Mouse (Mus musculus) neutrophil, adult 5-6 weeks (primary cell): ENCODE data around the gene Aldh9a1. TPM values are rescaled to one million over a fixed set of nuclear protein-coding genes. Genes with fewer than 3 reads are reported as not detected.

Experiments
- ATAC-seq: fragments of 151-379, 151-347 bp; 2 replicates; pipeline ENCODE4 v1.8.0; 2017; ENCODE audit warnings: mild to moderate bottlenecking, moderate TSS enrichment; ENCODE audit not compliant: insufficient number of reproducible peaks, poor library complexity, low FRiP score, severe bottlenecking; ENCODE audit errors: extremely low read depth
- total RNA-seq: library from RNA; stranded (forward); fragments of 200-1000 nt; gene quantifications from 2 replicates; pipeline ENCODE4 v1.2.3, GENCODE M21; 2017

The Aldh9a1 gene
- total RNA-seq, 1 experiment from 2014 or later = 14.0 TPM

GRCm38 (mm10) chr1:167381050-167382015, 31.5 kb downstream of the Aldh9a1 start:
- no peak for ATAC-seq

GRCm38 (mm10) chr1:167382316-167382715, 32.5 kb downstream of the Aldh9a1 start:
- no peak for ATAC-seq

DNA sequence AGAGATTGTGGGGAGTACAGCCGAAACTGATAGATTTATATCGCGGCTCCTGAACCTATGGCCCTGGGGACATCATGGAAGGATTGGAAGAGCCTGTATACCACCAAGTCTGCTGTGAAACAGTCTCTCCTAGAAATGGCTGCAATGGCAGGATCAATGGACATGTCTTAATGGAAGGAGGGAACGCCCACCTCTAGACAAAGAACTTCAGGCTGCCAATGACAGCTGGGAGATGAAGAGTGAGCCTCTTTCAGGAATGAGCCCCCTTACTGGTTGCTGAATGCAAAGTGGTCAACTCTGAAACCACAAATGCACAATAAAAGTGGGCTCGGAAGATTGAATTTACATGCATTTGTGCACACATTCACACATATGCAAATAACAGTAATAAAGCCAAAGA, 33.0 kb downstream of the Aldh9a1 start:
- no peak for ATAC-seq

- ATAC-seq = no peak
Measured at GRCm38 (mm10) chr1:167383178-167383577, 33.4 kb downstream of the Aldh9a1 start.

GRCm38 (mm10) chr1:167384156-167384555, 34.4 kb downstream of the Aldh9a1 start:
- ATAC-seq = no peak

DNA sequence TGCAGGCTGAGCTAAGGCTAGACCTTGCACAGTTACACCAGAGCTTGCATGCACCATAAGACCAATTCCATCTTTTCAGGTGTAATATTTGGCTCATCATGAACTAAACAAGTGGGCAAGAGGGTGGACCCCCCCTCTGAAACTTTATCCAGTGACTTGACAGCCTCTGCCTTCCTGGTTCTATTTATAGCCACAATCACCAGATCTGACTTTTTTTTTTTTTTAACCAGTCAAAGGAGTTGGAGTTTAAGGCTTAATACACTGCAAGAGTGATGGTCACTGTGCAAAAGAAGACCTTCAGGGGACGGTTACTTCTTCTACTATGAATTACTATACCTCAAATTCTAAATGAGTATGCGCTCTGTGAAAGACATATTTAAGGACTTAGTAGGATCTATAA, 35.4 kb downstream of the Aldh9a1 start:
- no peak for ATAC-seq

DNA sequence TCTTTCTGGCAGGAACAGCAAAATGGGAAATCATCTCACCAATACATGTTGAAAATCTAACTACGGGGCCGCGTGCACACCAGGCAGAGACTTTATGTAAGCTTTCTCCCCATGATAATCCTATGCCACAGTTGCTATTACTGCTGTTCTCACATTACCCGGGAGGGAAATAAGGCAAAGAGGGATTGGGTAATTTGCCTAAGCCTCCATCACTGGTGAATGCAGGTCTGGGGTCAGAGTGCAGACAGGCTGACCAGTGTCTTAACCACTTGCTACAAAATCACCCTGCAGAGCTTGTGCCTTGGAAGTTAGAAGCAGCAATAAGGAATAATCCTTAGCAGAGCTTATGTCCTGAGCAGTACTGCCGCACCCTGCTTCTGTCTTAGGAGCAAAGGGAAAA, 35.8 kb downstream of the Aldh9a1 start:
- no peak for ATAC-seq

DNA sequence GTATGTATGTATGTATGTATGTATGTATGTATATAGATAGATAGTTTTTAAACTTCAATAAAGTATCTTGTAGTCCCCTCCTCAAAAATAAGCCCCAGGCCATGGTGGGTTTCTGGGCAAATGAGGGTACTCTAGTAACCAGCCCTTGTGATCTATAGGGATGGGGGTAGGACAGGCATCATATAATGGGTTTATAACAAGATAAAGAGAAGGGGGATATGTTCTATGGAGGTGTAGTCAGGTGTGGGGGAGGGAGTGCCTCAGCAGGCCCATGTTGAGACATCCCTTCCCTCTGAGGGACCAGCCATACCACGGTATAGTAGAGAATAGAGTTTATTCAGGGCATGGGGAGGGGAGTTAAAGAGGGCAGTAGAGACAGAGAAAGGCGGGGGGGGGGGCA, 36.7 kb downstream of the Aldh9a1 start:
- no peak for ATAC-seq

GRCm38 (mm10) chr1:167387310-167387709, 37.5 kb downstream of the Aldh9a1 start:
- ATAC-seq = no peak

GRCm38 (mm10) chr1:167387796-167388195, 38.0 kb downstream of the Aldh9a1 start:
- no peak for ATAC-seq

GRCm38 (mm10) chr1:167388571-167388970, 38.8 kb downstream of the Aldh9a1 start:
- ATAC-seq = no peak

GRCm38 (mm10) chr1:167389584-167389983, 39.8 kb downstream of the Aldh9a1 start:
- ATAC-seq = no peak

DNA sequence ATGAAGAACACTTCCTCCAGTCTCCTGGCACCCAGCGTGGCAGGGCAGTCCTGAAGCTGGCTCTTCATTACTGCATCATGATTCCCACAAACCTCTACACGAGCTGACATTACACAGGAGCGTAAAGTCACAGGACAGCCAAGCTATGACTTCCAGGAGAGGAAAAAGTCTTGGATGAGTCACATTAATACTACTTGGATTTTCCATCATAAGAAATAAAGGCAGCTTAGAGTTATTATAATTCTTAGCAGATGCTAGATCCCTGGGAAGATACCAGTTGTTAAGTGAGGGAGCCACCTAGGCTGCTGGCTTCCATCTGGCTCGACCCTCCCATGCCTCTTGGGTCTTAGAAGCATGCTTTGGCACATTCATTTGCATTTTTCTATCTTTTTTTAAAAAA, 40.6 kb downstream of the Aldh9a1 start:
- ATAC-seq = no peak

- no peak for ATAC-seq
Measured at GRCm38 (mm10) chr1:167391241-167391640, 41.5 kb downstream of the Aldh9a1 start.

DNA sequence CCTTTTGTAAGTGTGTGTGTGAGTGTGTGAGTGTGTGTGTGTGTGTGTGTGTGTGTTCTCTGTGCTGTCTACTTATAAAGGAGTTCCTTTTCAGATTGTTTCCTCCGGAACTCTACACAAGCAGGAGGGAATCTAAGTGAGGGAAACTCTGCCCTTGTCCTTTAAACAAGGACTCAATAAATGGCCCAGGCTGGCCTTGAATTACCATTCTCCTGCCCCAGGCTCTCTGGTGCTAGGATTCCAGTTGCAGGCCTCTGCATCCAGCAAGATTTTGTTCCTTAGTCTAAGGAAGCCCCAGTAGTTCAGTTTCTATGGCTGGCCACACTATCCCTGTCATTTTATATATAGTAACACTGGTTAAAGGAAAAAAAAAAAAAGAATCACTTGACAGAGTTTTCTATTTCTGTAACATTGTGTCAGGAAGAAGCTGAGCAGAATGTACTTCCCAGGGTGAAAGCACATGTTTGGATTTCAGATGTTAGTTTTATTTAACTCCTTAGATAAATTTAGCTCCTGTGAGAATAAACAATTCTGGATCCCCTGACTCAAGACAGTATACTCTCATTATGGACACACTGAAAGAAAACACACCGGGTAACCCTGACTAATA, 42.3 kb downstream of the Aldh9a1 start:
- ATAC-seq = no peak

DNA sequence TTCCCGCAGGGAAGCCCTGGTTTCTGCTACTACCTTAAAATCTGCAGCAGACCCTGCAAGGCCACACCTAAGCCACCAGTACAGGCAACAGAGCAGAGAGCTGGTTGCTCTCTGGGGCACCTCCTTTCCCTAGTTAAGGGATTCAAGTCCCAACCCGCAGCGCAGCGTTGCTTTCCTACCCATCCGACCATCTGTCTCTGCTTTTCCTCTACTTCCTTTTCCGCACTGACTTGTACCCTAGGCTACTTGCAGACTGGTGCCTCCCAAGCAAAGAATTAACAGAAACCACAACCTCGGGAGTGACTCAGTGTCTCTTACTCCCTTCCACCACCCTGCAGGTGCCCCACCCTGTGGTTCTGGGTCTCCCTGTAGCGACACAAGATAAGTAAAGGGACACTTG, 42.9 kb downstream of the Aldh9a1 start:
- no peak for ATAC-seq

DNA sequence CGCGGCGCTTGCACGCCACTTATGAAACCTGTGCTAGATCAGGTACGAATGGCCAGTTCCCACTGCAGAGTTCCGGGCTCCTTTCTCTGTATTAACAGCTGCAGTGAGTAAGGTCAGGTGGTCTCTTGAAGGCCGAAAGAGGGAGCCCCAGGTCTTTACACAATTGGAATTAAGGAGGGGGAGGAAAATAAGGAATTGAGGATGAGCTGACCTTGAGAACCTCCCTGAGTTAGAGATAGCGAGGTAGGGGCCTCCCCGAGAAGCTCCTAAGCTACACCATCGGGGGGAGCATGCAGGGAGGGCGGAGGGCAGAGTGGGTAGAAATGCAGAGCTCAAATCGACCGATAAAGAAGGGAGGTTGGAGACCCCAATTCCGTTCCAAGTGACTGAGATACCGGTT, 43.5 kb downstream of the Aldh9a1 start:
- ATAC-seq = no peak

- ATAC-seq = peak; percentile 86
Measured at GRCm38 (mm10) chr1:167393683-167394492, 44.1 kb downstream of the Aldh9a1 start, which contains the start of gene Mgst3. Gene Mgst3, minus strand, starts transcription at chr1:167393841.

GRCm38 (mm10) chr1:167405237-167405636, 55.4 kb downstream of the Aldh9a1 start:
- no peak for ATAC-seq
